Mouse (Mus musculus) heart, embryonic 13.5 days (tissue): Measurements from ENCODE around the gene Epb41l2. TPM values are rescaled to one million over a fixed set of nuclear protein-coding genes. Genes with fewer than 3 reads are reported as not detected.

Source experiments
- ATAC-seq: fragments of 200-750 bp; cut with Nextera tagmentation; 2 replicates; pipeline ENCODE4 v1.8.0; 2017; ENCODE audit warnings: moderate TSS enrichment; ENCODE audit not compliant: insufficient number of reproducible peaks, low FRiP score, low TSS enrichment; ENCODE audit errors: extremely low read depth
- H3K27ac ChIP-seq: fragments of 300-500 bp; sonication (generic); replicated peaks from 2 replicates; pipeline ENCODE4 v1.5.1; 2015; ENCODE audit warnings: moderate library complexity, mild to moderate bottlenecking, inconsistent platforms
- H3K27me3 ChIP-seq: fragments of 300-500 bp; sonication (generic); replicated peaks from 2 replicates; pipeline ENCODE4 v1.6.1; 2015; ENCODE audit warnings: mild to moderate bottlenecking, inconsistent platforms
- H3K36me3 ChIP-seq: fragments of 300-500 bp; sonication (generic); 2 replicates; pipeline ENCODE4 v1.6.1; 2015; ENCODE audit warnings: mild to moderate bottlenecking, inconsistent platforms
- H3K4me1 ChIP-seq: fragments of 300-500 bp; sonication (generic); 2 replicates; pipeline ENCODE4 v1.6.1; 2015; ENCODE audit warnings: inconsistent platforms
- H3K4me2 ChIP-seq: fragments of 300-500 bp; sonication (generic); 2 replicates; pipeline ENCODE4 v1.6.1; 2015; ENCODE audit warnings: inconsistent platforms, mild to moderate bottlenecking, moderate library complexity
- H3K4me3 ChIP-seq: fragments of 300-500 bp; sonication (generic); 2 replicates; pipeline ENCODE4 v1.5.1; 2015; ENCODE audit warnings: moderate library complexity, mild to moderate bottlenecking, inconsistent platforms
- H3K9ac ChIP-seq: fragments of 300-500 bp; sonication (generic); 2 replicates; pipeline ENCODE4 v1.6.1; 2015; ENCODE audit warnings: inconsistent platforms, mild to moderate bottlenecking, moderate library complexity
- H3K9me3 ChIP-seq: fragments of 300-500 bp; sonication (generic); 2 replicates; pipeline ENCODE4 v1.6.1; 2016; ENCODE audit warnings: inconsistent platforms
- WGBS: fragments of 180-500 bp; shearing (Covaris S2); methylation state at CpG from one replicate; pipeline ENCODE4 v1.1.7; 2015; ENCODE audit warnings: mixed read lengths; 5-methylcytosine and 5-hydroxymethylcytosine counted together
- polyA plus RNA-seq: library from polyadenylated mRNA; unstranded; fragments of >200 nt; fragmentation: Nextera tagmentation; extraction: Ambion mirVana; gene quantifications from 2 replicates; pipeline ENCODE4 v1.2.1, GENCODE M21; 2015

The Epb41l2 gene
- polyA plus RNA-seq, 1 experiment from 2014 or later, result 45.8 TPM

DNA sequence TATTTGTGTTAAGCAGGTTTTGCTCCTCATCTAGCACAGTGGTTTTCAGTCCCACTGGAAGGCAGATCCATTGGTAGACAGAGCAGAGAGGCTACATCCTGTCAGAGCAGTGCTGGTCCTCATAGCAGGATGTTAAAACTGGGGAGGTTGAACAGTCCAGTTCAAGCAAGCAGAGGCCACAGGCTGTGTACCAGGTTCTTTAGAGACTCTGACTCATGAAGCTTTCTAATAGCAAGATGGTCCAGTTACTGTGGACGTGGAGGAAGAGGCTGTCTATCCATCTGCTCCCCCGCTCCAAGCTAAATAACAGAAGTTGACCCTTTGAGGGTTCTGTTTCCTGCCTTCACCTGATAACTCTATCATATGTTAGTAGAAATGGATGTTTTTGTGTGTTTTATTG, 41.8 kb downstream of the Epb41l2 start:
- Histone ChIP-seq H3K4me2 (no peak overlapping the region), H3K9me3 (no peaks in the 10 kb centered on the region), H3K9ac (no peak overlapping the region), H3K36me3 (no peaks in the 10 kb centered on the region), H3K4me3 (no peak overlapping the region), H3K27me3 (no peaks in the 10 kb centered on the region), H3K4me1 (peaks cover 68% of the 10 kb centered on the region), H3K27ac (0 out of 2 replicates have a peak overlapping the region, but pooled peaks have one; percentile 5)
- ATAC-seq, result no peak
- 64% methylated on average over 2 of the region's 2 CpGs for WGBS

DNA sequence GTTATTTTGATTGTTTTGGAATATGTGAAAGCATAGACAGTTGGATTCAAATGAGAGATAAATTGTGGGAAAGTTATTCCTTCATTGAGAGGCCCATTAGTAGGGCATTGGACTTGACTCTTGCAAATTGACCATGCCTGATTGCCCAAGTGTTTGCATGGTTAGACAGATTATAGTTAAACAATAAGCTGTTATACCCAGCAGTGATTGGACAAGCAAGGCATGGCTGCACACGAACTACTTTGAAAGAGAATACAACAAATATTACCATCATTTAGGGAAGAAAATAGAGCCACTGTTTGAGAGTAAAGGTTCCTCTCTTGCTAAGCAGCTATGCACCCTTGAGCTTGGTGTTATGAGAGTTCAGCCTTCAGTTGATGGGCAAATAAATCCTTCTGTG, 43.3 kb downstream of the Epb41l2 start:
- Histone ChIP-seq H3K27ac (no peak overlapping the region), H3K36me3 (no peaks in the 10 kb centered on the region), H3K4me3 (no peak overlapping the region), H3K27me3 (no peaks in the 10 kb centered on the region), H3K9me3 (no peaks in the 10 kb centered on the region), H3K4me2 (no peak overlapping the region), H3K4me1 (peaks cover 58% of the 10 kb centered on the region), H3K9ac (no peak overlapping the region)
- 78% methylated on average over 1 of the region's 1 CpGs for WGBS
- no peak for ATAC-seq

DNA sequence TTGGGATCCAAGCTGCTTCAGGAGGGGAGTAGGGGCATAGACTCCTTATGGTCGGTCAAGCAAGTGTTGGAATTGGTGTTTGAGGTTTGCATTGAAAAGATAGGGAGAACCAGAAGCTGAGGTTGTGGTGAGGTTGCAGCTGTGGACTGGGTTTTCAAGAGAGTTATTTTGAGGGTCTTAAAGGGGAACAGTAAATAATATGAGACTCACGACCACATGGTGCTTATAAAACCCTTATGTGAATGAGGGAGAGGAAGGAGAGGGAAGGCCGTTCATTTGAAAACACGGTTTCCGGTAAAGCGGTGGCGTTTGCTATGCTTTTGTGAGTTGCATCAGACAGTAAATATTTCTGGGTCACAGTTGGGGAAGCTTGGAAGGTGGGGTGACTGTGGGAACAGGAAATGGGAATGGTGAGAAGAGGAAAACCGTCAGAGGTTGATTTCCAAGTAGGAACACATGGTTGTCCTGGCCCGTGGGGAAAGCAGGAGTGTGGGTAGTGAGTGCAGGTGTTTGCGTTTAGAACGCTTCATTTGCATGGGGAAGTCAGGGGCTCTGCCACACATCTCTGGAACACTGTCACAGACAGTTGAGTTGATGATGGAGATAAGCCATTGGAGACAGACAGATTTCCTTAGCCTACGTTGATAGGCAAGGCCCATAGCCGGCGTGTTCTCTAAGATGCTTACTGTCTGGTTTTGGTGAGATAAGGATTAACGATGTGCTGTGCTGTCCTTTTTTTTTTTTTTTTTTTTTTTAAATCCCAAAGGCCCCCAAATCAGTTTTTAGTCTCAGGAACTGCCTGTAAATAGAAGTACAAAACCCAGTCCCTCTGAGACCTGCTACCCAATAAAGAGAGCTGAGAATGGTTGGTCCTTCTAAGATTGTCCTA, 44.5 kb downstream of the Epb41l2 start:
- H3K9ac ChIP-seq, result no peak overlapping the region
- no peak overlapping the region for H3K27ac ChIP-seq
- no peaks in the 10 kb centered on the region for H3K9me3 ChIP-seq
- no peaks in the 10 kb centered on the region for H3K27me3 ChIP-seq
- no peak for ATAC-seq
- no peak overlapping the region for H3K4me3 ChIP-seq
- H3K4me1 ChIP-seq, result peaks cover 58% of the 10 kb centered on the region
- H3K36me3 ChIP-seq, result no peaks in the 10 kb centered on the region
- H3K4me2 ChIP-seq, result no peak overlapping the region
- 65% methylated on average over 15 of the region's 15 CpGs for WGBS

DNA sequence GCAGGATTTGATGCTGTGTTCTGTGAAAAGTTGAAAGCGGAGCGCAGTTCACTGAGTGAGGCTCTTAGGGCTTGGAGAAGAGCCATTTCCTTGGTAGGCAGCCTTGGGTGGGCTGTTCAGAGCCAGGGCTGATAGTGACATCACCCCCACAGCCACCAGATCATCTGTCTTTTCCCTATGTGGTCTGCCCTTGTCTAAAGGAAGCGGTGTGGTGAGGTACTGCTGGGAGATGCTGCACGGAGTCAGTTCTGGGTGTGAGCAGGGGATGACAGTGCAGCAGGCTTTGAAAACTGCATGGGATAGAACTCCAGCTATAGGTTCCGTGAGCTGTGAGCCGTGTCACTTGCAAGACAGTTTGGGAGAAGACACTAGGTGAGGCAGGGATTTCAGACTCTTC, 45.1 kb downstream of the Epb41l2 start:
- no peaks in the 10 kb centered on the region for H3K9me3 ChIP-seq
- 57% methylated on average over 6 of the region's 6 CpGs for WGBS
- no peaks in the 10 kb centered on the region for H3K27me3 ChIP-seq
- no peak overlapping the region for H3K4me3 ChIP-seq
- no peaks in the 10 kb centered on the region for H3K36me3 ChIP-seq
- ATAC-seq, result no peak
- H3K4me2 ChIP-seq, result no peak overlapping the region
- peaks cover 58% of the 10 kb centered on the region for H3K4me1 ChIP-seq
- no peak overlapping the region for H3K27ac ChIP-seq
- no peak overlapping the region for H3K9ac ChIP-seq

DNA sequence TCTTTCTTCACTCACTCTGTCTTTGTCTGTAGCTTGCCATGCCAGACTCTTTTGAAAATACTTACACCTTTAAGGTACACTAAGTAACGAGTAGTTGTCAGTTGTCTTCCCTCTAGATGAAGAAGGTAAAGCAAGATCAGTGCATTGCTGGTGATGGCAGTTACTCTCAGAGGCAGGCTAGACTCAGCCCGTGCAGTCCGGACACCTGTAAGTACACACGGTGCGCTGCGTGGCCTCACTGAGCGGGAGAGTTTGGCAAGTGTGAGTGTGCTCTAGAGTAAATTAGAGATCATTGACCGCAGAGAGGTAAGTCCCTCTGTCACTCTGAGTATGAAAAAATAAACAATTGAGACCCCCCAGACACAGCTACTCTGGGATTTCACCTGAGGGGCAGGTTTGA, 46.0 kb downstream of the Epb41l2 start:
- WGBS, result 82% methylated on average over 8 of the region's 8 CpGs
- ATAC-seq, result no peak
- Histone ChIP-seq H3K4me3 (no peak overlapping the region), H3K9ac (no peak overlapping the region), H3K27me3 (no peaks in the 10 kb centered on the region), H3K9me3 (no peaks in the 10 kb centered on the region), H3K27ac (no peak overlapping the region), H3K4me1 (peaks cover 49% of the 10 kb centered on the region), H3K36me3 (no peaks in the 10 kb centered on the region), H3K4me2 (no peak overlapping the region)

DNA sequence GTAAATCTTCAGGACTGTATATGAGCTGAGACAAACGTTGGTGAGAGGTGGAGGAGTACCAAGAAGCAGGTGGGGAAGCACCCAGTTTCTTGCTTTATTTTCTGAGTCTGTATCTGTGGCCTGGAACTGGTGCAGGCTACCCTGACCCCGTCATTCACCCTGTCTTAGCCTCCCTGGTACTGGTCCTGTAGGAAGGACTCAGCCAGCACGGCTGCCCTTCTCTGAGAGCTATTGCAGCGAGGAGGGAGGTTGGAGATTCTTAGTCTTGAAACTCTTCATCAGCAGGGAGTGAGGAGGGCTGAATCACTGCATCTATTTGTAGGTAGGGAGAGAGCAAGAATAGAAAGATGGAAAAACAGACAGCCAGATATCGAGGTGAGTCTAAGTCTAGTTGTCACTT, 47.1 kb downstream of the Epb41l2 start:
- no peak for ATAC-seq
- 65% methylated on average over 5 of the region's 5 CpGs for WGBS

DNA sequence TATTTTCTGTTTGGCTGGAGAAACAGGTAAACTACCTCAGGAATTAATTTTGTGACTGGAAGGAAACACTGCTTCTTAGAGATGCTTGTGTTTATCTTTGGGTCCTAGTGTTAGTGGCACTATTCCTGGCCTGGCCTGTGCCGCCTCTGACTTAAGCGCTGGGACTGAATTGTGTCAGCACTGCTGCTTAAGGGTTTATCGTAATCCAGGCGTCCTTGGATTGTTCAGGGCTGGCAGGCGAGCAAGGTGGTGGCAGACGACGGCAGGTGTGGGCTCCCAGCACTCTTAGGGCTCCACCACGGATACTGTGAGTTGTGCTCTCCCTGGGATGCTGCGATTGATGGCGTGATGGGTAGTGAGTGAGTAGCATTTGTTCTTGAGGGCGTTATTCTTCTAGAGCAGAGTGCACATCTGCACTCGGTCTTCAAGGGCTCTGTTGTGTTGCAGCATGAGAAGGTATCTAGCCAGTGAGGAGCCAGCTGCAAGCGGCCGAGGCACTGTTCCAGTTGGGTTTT, 48.6 kb downstream of the Epb41l2 start:
- Histone ChIP-seq H3K27me3 (no peaks in the 10 kb centered on the region), H3K9me3 (no peaks in the 10 kb centered on the region), H3K4me1 (peaks cover 44% of the 10 kb centered on the region), H3K27ac (0 out of 2 replicates have a peak overlapping the region, but pooled peaks have one; percentile 15), H3K9ac (no peak overlapping the region), H3K4me3 (no peak overlapping the region), H3K36me3 (no peaks in the 10 kb centered on the region), H3K4me2 (no peak overlapping the region)
- no peak for ATAC-seq
- WGBS, result 55% methylated on average over 14 of the region's 14 CpGs

More for the DNA sequence above, 47.1 kb downstream of the Epb41l2 start:
- Histone ChIP-seq H3K9ac (no peak overlapping the region), H3K4me2 (no peak overlapping the region), H3K4me3 (no peak overlapping the region), H3K36me3 (no peaks in the 10 kb centered on the region), H3K4me1 (peaks cover 40% of the 10 kb centered on the region), H3K27me3 (no peaks in the 10 kb centered on the region), H3K27ac (no peak overlapping the region), H3K9me3 (no peaks in the 10 kb centered on the region)

DNA sequence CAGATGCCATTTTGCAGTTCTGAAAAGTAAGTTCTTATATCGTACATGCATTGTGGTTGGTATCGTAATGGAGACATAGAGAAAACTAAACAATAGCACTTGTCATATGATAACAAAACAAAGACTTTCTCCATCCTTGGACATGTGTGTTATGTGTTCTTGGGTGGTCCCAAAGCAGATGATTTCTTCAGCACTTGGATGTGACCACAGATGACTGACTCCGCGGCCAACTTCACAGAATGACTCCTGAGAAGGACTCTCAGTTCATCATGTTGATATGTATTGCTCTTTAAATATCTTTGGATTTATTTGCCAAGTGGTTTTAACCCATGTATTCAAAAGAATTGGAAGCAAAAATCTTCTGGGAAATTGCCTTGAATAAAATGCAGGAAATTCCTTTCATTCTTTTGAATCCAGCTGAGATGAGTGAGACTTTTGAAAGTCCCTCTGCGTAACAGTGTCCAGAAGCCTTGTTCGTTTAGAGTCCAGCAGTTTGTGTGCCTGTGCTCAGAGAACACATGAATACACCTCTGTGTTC, 52.3 kb downstream of the Epb41l2 start:
- Histone ChIP-seq H3K27me3 (no peaks in the 10 kb centered on the region), H3K4me1 (peaks cover 27% of the 10 kb centered on the region), H3K9me3 (no peaks in the 10 kb centered on the region), H3K27ac (0 out of 2 replicates have a peak overlapping the region, but pooled peaks have one; percentile 8), H3K4me2 (no peak overlapping the region), H3K9ac (0 out of 2 replicates have a peak overlapping the region, but pooled peaks have one; percentile 24), H3K4me3 (no peak overlapping the region), H3K36me3 (no peaks in the 10 kb centered on the region)
- no peak for ATAC-seq
- WGBS, result 62% methylated on average over 6 of the region's 6 CpGs

DNA sequence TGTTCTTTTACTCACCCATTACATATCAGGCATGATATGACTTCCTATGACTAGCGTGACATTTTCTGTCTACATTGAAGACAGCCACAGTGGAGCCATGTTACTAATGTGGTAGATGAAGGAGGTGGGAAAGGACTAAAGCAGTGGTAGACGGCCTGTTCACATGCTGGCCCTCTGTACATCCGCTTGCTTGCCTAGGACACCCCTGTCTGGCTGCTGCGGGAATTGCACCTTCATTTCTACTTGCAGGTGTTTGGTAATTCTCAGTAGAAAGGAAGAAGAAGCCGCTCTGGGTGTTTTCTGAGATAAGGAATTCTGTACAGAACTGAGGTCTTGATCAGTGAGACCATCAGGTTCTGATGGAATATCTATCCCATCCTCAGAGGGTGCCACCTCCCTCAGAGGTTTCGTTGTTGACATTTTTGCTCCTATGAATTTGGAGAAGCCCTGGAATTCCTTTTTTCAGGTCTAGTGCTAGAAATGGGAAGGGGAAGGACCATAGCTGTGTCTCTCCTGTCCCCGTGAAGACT, 55.7 kb downstream of the Epb41l2 start:
- no peak overlapping the region for H3K9ac ChIP-seq
- H3K36me3 ChIP-seq, result peaks cover 3% of the 10 kb centered on the region; the same call in 1 of the 2 replicates
- H3K4me1 ChIP-seq, result peaks cover 9% of the 10 kb centered on the region; the same call in 1 of the 2 replicates
- no peak overlapping the region for H3K4me2 ChIP-seq
- 73% methylated on average over 7 of the region's 7 CpGs for WGBS
- no peak for ATAC-seq
- no peak overlapping the region for H3K27ac ChIP-seq
- no peaks in the 10 kb centered on the region for H3K27me3 ChIP-seq
- H3K4me3 ChIP-seq, result no peak overlapping the region
- no peaks in the 10 kb centered on the region for H3K9me3 ChIP-seq

DNA sequence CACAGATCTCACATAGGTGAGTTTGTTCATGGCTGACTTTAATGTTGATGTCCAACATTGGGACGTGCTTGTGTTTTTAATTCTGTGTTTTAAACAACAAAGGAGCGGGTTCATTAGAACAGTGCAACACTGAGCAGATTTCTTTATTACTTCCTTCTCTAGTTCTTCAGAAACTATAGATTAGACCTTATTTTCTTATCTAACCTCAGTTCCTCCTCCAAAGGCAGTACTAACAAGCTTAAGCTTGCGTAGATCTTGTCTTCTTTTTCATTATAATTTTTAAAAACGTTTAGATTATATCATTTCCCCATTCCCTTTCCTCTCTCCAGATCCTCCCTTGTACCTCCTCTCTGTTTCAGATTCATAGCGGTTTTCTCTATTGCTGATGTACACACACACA, 57.1 kb downstream of the Epb41l2 start:
- Histone ChIP-seq H3K9me3 (no peaks in the 10 kb centered on the region), H3K4me3 (no peak overlapping the region), H3K4me2 (no peak overlapping the region), H3K27me3 (no peaks in the 10 kb centered on the region), H3K27ac (no peak overlapping the region), H3K4me1 (peaks cover 8% of the 10 kb centered on the region; the same call in 1 of the 2 replicates), H3K36me3 (peaks cover 3% of the 10 kb centered on the region; the same call in 1 of the 2 replicates), H3K9ac (no peak overlapping the region)
- no peak for ATAC-seq
- 74% methylated on average over 5 of the region's 5 CpGs for WGBS

DNA sequence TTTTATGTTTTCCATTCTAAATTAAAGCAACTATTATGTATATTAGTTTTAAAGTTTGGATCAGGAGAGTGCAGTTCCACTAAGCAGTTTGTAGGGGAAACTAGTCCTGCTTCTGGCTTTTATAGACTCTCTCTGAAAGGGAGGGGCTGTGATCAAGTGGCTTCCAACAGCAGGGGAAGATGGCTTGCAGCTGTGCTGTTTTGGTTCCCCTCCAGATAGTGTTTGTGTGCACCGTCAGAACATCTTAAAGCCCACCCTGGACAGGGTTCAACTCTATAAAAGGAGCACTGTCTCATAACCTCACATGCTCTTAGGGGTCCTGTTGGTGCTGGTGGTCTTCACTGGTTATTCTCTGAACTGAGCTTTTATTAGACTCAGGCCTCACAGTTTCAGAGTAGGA, 66.5 kb downstream of the Epb41l2 start:
- Histone ChIP-seq H3K27me3 (no peaks in the 10 kb centered on the region), H3K36me3 (no peaks in the 10 kb centered on the region), H3K4me3 (no peak overlapping the region), H3K4me1 (peaks cover 50% of the 10 kb centered on the region), H3K4me2 (no peak overlapping the region), H3K9ac (no peak overlapping the region), H3K27ac (peak overlapping the region; percentile 87), H3K9me3 (no peaks in the 10 kb centered on the region)
- ATAC-seq, result no peak
- WGBS, result 7% methylated on average over 1 of the region's 1 CpGs
